Mouse (Mus musculus) hindbrain, embryonic 15.5 days (tissue): ENCODE measurements around the gene Hist1h4h. TPM values are rescaled to one million over a fixed set of nuclear protein-coding genes. Genes with fewer than 3 reads are reported as not detected.
"Not testable (repeated sequence)": the region's sequence is repeated elsewhere in the genome, so short reads cannot be mapped to it uniquely, and the experiment has no call there.

Source experiments
- ATAC-seq: fragments of 200-750 bp; cut with Nextera tagmentation; 2 replicates; pipeline ENCODE4 v1.8.0; 2017; ENCODE audit warnings: low read depth, moderate number of reproducible peaks, moderate TSS enrichment; ENCODE audit not compliant: low FRiP score
- H3K27ac ChIP-seq: fragments of 300-500 bp; sonication (generic); replicated peaks from 2 replicates; pipeline ENCODE4 v1.5.1; 2015; ENCODE audit warnings: mild to moderate bottlenecking, inconsistent platforms
- H3K27me3 ChIP-seq: fragments of 300-500 bp; sonication (generic); 2 replicates; pipeline ENCODE4 v1.6.1; 2015; ENCODE audit warnings: control low read depth, inconsistent platforms
- H3K36me3 ChIP-seq: fragments of 300-500 bp; sonication (generic); 2 replicates; pipeline ENCODE4 v1.6.1; 2015; ENCODE audit warnings: control low read depth, inconsistent platforms
- H3K4me1 ChIP-seq: fragments of 300-500 bp; sonication (generic); replicated peaks from 2 replicates; pipeline ENCODE4 v1.6.1; 2015; ENCODE audit warnings: control low read depth, inconsistent platforms
- H3K4me2 ChIP-seq: fragments of 300-500 bp; sonication (generic); 2 replicates; pipeline ENCODE4 v1.6.1; 2015; ENCODE audit warnings: moderate library complexity, mild to moderate bottlenecking, inconsistent platforms
- H3K4me3 ChIP-seq: fragments of 300-500 bp; sonication (generic); 2 replicates; pipeline ENCODE4 v1.5.1; 2015; ENCODE audit warnings: mild to moderate bottlenecking, inconsistent platforms
- H3K9ac ChIP-seq: fragments of 300-500 bp; sonication (generic); 2 replicates; pipeline ENCODE4 v1.6.1; 2015; ENCODE audit warnings: inconsistent platforms
- H3K9me3 ChIP-seq: fragments of 300-500 bp; sonication (generic); 2 replicates; pipeline ENCODE4 v1.6.1; 2016; ENCODE audit warnings: control low read depth, inconsistent platforms
- WGBS: fragments of 180-500 bp; shearing (Covaris S2); methylation state at CpG from one replicate; pipeline ENCODE4 v1.1.7; 2015; 5-methylcytosine and 5-hydroxymethylcytosine counted together
- polyA plus RNA-seq: library from polyadenylated mRNA; unstranded; fragments of >200 nt; fragmentation: Nextera tagmentation; extraction: Ambion mirVana; gene quantifications from 2 replicates; pipeline ENCODE4 v1.2.1, GENCODE M21; 2015

Gene Hist1h4h
- polyA plus RNA-seq, 1 experiment from 2014 or later, result 1.7 TPM

- H3K9me3 ChIP-seq, result no peaks in the 10 kb centered on the region
- no peaks in the 10 kb centered on the region for H3K27me3 ChIP-seq
- H3K4me1 ChIP-seq, result peaks cover 8% of the 10 kb centered on the region
- WGBS, result 84% methylated on average over 2 of the region's 2 CpGs
- no peak overlapping the region for H3K9ac ChIP-seq
- no peak overlapping the region for H3K27ac ChIP-seq
- no peak overlapping the region for H3K4me2 ChIP-seq
- no peak overlapping the region for H3K4me3 ChIP-seq
- no peak for ATAC-seq
- H3K36me3 ChIP-seq, result no peaks in the 10 kb centered on the region
Observed at GRCm38 (mm10) chr13:23564482-23564881, 33.6 kb downstream of the Hist1h4h start.

- WGBS, result 1% methylated on average over 28 of the region's 41 CpGs
- H3K9me3 ChIP-seq, H3K36me3 ChIP-seq, ATAC-seq, H3K27me3 ChIP-seq: not testable (repeated sequence)
- Histone ChIP-seq H3K4me1 (peaks cover 30% of the 10 kb centered on the region), H3K27ac (peak overlapping the region; percentile 96), H3K4me3 (peak overlapping the region; percentile 44), H3K4me2 (peak overlapping the region; percentile 58), H3K9ac (peak overlapping the region; percentile 49)
Observed at GRCm38 (mm10) chr13:23570261-23571021, 39.6 kb downstream of the Hist1h4h start.

- Histone ChIP-seq H3K4me2 (peak within 1 kb of the TSS; percentile 58), H3K4me1 (peaks cover 32% of the 10 kb centered on the region), H3K27ac (peak within 1 kb of the TSS; percentile 96), H3K27me3 (no peaks in the 10 kb centered on the region), H3K9me3 (no peaks in the 10 kb centered on the region), H3K4me3 (peak within 1 kb of the TSS; percentile 44), H3K9ac (peak within 1 kb of the TSS; percentile 50), H3K36me3 (no peaks in the 10 kb centered on the region)
- WGBS, result 0% methylated on average over 18 of the region's 18 CpGs
- peak; percentile 96 for ATAC-seq
Observed at GRCm38 (mm10) chr13:23571022-23571503, 40.2 kb downstream of the Hist1h4h start, which contains the start of the genes Hist1h2ae and Hist1h2bg. Hist1h2ae (minus strand) TSS chr13:23571220. Hist1h2bg (plus strand) TSS chr13:23571396.

- H3K27me3 ChIP-seq, ATAC-seq, H3K36me3 ChIP-seq, H3K9me3 ChIP-seq: not testable (repeated sequence)
- Histone ChIP-seq H3K4me1 (peaks cover 38% of the 10 kb centered on the region), H3K4me3 (peak overlapping the region; percentile 44), H3K27ac (peak overlapping the region; percentile 96), H3K4me2 (peak overlapping the region; percentile 58), H3K9ac (peak overlapping the region; percentile 50)
- WGBS, result under 1% methylated on average over 18 of the region's 34 CpGs
Observed at GRCm38 (mm10) chr13:23571504-23572217, 40.8 kb downstream of the Hist1h4h start.

- 43% methylated on average over 2 of the region's 2 CpGs for WGBS
- H3K27ac ChIP-seq, result peak overlapping the region; percentile 96
Observed at GRCm38 (mm10) chr13:23572218-23573033, 41.6 kb downstream of the Hist1h4h start.

GRCm38 (mm10) chr13:23573034-23573897, 42.4 kb downstream of the Hist1h4h start:
- H3K27ac ChIP-seq, result peak overlapping the region; percentile 87
- H3K27me3 ChIP-seq, H3K36me3 ChIP-seq, H3K9me3 ChIP-seq, ATAC-seq: not testable (repeated sequence)
- H3K4me2 ChIP-seq, result peak overlapping the region; percentile 58
- WGBS, result 8% methylated on average over 20 of the region's 20 CpGs
- peaks cover 41% of the 10 kb centered on the region for H3K4me1 ChIP-seq
- peak overlapping the region; percentile 38 for H3K4me3 ChIP-seq
- H3K9ac ChIP-seq, result peak overlapping the region; percentile 29; the same call in 1 of the 2 replicates

More at GRCm38 (mm10) chr13:23572218-23573033, 41.6 kb downstream of the Hist1h4h start:
- H3K27me3 ChIP-seq, result no peaks in the 10 kb centered on the region
- H3K4me3 ChIP-seq, result peak overlapping the region; percentile 44
- peak overlapping the region; percentile 58 for H3K4me2 ChIP-seq
- peaks cover 41% of the 10 kb centered on the region for H3K4me1 ChIP-seq
- peak overlapping the region; percentile 50 for H3K9ac ChIP-seq
- H3K9me3 ChIP-seq, result no peaks in the 10 kb centered on the region
- ATAC-seq, result no peak
- no peaks in the 10 kb centered on the region for H3K36me3 ChIP-seq

- Histone ChIP-seq H3K27ac (peak within 1 kb of the TSS; percentile 87), H3K4me1 (peaks cover 41% of the 10 kb centered on the region), H3K4me3 (peak within 1 kb of the TSS; percentile 43), H3K4me2 (peak within 1 kb of the TSS; percentile 58), H3K9ac (peak within 1 kb of the TSS; percentile 29; the same call in 1 of the 2 replicates)
- ATAC-seq, result peak; percentile 93
- H3K27me3 ChIP-seq, H3K9me3 ChIP-seq, H3K36me3 ChIP-seq: not testable (repeated sequence)
- under 1% methylated on average over 42 of the region's 42 CpGs for WGBS
Observed at GRCm38 (mm10) chr13:23573898-23574524, 43.2 kb downstream of the Hist1h4h start, which contains the start of the genes Hist1h2bf and Hist1h2ad. Hist1h2bf (minus strand) TSS chr13:23574196. Hist1h2ad (plus strand) TSS chr13:23574381.

- H3K4me3 ChIP-seq, result peak overlapping the region; percentile 43
- H3K36me3 ChIP-seq, H3K9me3 ChIP-seq, H3K9ac ChIP-seq, H3K27me3 ChIP-seq, ATAC-seq: not testable (repeated sequence)
- peak overlapping the region; percentile 87 for H3K27ac ChIP-seq
- peak overlapping the region; percentile 58 for H3K4me2 ChIP-seq
- H3K4me1 ChIP-seq, result peaks cover 39% of the 10 kb centered on the region
- under 1% methylated on average over 7 of the region's 39 CpGs for WGBS
Observed at GRCm38 (mm10) chr13:23574546-23575170, 43.8 kb downstream of the Hist1h4h start.

GRCm38 (mm10) chr13:23575271-23575851, 44.5 kb downstream of the Hist1h4h start, which contains the start of gene Hist1h3d:
Hist1h3d (plus strand) TSS chr13:23575763.
- peak; percentile 62 for ATAC-seq

More at GRCm38 (mm10) chr13:23575271-23575851, 44.5 kb downstream of the Hist1h4h start, which contains the start of gene Hist1h3d:
- H3K9me3 ChIP-seq, result no peaks in the 10 kb centered on the region
- H3K4me3 ChIP-seq, result peak within 1 kb of the TSS; percentile 43
- H3K27me3 ChIP-seq, result no peaks in the 10 kb centered on the region
- under 1% methylated on average over 18 of the region's 18 CpGs for WGBS
- peaks cover 34% of the 10 kb centered on the region for H3K4me1 ChIP-seq
- H3K36me3 ChIP-seq, result no peaks in the 10 kb centered on the region
- H3K9ac ChIP-seq, result peak within 1 kb of the TSS; percentile 53; the same call in 1 of the 2 replicates
- peak within 1 kb of the TSS; percentile 58 for H3K4me2 ChIP-seq
- H3K27ac ChIP-seq, result peak within 1 kb of the TSS; percentile 82
